ENCODE assay signal across 8 mouse cellular contexts in the genomic region with DNA sequence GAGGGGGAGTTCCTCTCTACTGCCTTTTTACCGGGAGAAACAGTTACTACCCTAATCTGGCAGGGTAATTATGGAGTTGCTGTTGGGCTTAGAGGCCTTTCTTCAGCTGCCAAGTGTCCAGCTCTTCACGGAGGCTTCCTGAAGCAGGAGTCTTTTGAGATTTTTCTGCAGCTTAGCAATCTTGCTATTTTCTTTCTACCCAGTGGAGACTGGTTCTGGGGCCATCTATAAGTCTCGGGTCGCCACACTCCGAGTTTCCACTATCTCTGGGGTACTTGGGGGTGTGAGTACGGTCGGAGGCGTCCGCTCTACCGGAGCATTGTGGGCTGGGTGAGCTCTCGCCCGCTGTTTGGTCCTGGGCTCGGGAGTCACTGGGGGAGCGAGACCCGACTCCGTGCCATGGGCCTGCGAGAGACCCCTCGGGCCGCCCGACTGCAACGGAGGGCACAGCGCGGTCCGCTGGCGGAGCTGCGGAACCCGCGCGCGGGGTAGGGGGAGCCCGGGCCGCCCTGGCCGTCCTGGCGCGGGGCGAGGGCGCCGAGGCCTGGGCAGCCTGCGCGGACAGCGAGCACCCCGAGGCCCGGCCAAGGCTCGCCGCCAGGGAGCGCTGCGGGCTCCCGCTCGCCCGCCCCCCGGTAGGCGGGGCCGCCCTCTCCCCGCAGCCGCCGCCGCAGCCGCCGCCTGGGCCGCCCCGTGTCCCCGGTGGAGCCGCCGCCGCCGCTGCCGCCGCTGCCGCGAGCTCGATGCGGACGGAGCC. TPM values are rescaled to one million over a fixed set of nuclear protein-coding genes. Genes with fewer than 3 reads are reported as not detected.
DNase-seq lines count a peak whose midpoint lies in the region; ATAC-seq and TF ChIP-seq lines count a peak whose summit lies in the region.

Gene Ankrd52 (plus strand): TSS at position 661 of the 757 bp plus-strand sequence.

- peak within 1 kb of the TSS; percentile 94 for H3K9ac ChIP-seq in forebrain, embryonic 15.5 days (replicated peaks)
- H3K9ac ChIP-seq in lung, embryonic 15.5 days, result peak within 1 kb of the TSS; percentile 99

- no peaks in the 10 kb centered on the region for H3K9me3 ChIP-seq in G1E (replicated peaks)
- H3K9me3 ChIP-seq in forebrain, embryonic 15.5 days, result no peaks in the 10 kb centered on the region
- H3K9me3 ChIP-seq in lung, embryonic 15.5 days, result no peaks in the 10 kb centered on the region

- peak; percentile 95 for DNase-seq in G1E (ENCODE audit: low spot score)
- peak; percentile 85 for DNase-seq in cerebellum, adult 11-12 months
- peak; percentile 91 to 94 for DNase-seq in heart, postnatal 36 days
- DNase-seq in layer of hippocampus, adult 2 months (ENCODE audit: low spot score in 2 of 2), result peak; percentile 63 to 85
- DNase-seq in ovary, postnatal 10 days (ENCODE audit: low spot score), result peak; percentile 80
- peak; percentile 62 to 89 for DNase-seq in thymus, postnatal 10 days (ENCODE audit: low spot score in 2 of 2)

- H3K4me3 ChIP-seq in G1E (ENCODE audit: low read depth, low read length), result peak within 1 kb of the TSS; percentile 88
- H3K4me3 ChIP-seq in forebrain, embryonic 15.5 days, result peak within 1 kb of the TSS; percentile 78
- H3K4me3 ChIP-seq in layer of hippocampus, adult 2 months, result peak within 1 kb of the TSS; percentile 83
- peak within 1 kb of the TSS; percentile 95 for H3K4me3 ChIP-seq in lung, embryonic 15.5 days

- peak; percentile 12; the same call in 1 of the 2 replicates for ATAC-seq in G1E (ENCODE audit: extremely low read depth, insufficient number of reproducible peaks, low FRiP score, poor library complexity, severe bottlenecking)
- peak; percentile 91 for ATAC-seq in forebrain, embryonic 15.5 days (replicated peaks)
- ATAC-seq in lung, embryonic 15.5 days (ENCODE audit: borderline replicate concordance, extremely low read depth, low FRiP score, low TSS enrichment), result peak; percentile 95

- TF ChIP-seq CTCF in G1E (IDR thresholded peaks at IDR 0.05; ENCODE audit: low read depth, low read length), result peak; percentile 30; the same call in 1 of the 2 replicates
- peak; percentile 57 for TF ChIP-seq CTCF in layer of hippocampus, adult 2 months (conservative IDR thresholded peaks at IDR 0.05)

- no peaks in the 10 kb centered on the region for H3K27me3 ChIP-seq in G1E (ENCODE audit: insufficient read depth, low read length)
- no peaks in the 10 kb centered on the region for H3K27me3 ChIP-seq in forebrain, embryonic 15.5 days
- no peaks in the 10 kb centered on the region for H3K27me3 ChIP-seq in lung, embryonic 15.5 days

- H3K4me1 ChIP-seq in G1E (ENCODE audit: insufficient read depth, low read depth, low read length), result peaks cover 53% of the 10 kb centered on the region
- H3K4me1 ChIP-seq in forebrain, embryonic 15.5 days, result peaks cover 25% of the 10 kb centered on the region
- peaks cover 14% of the 10 kb centered on the region for H3K4me1 ChIP-seq in lung, embryonic 15.5 days

- H3K36me3 ChIP-seq in G1E (replicated peaks), result peaks cover 36% of the 10 kb centered on the region
- H3K36me3 ChIP-seq in forebrain, embryonic 15.5 days, result peaks cover 29% of the 10 kb centered on the region
- peaks cover 28% of the 10 kb centered on the region for H3K36me3 ChIP-seq in lung, embryonic 15.5 days

- WGBS in forebrain, embryonic 15.5 days, result under 1% methylated on average over 64 of the region's 73 CpGs
- WGBS in lung, embryonic 15.5 days, result under 1% methylated on average over 44 of the region's 73 CpGs

- intact Hi-C loops in heart, postnatal 36 days (cut with DNase I), result loop anchor here (1.0 to 5.0 kb wide), 2 partner anchors 33 to 39 kb away; partner anchors contain the start of gene Cs

- peak within 1 kb of the TSS; percentile 94 for H3K27ac ChIP-seq in forebrain, embryonic 15.5 days (replicated peaks)
- peak within 1 kb of the TSS; percentile 99 for H3K27ac ChIP-seq in layer of hippocampus, adult 2 months
- H3K27ac ChIP-seq in lung, embryonic 15.5 days, result peak within 1 kb of the TSS; percentile 95

- H3K4me2 ChIP-seq in forebrain, embryonic 15.5 days (replicated peaks), result peak within 1 kb of the TSS; percentile 65
- H3K4me2 ChIP-seq in lung, embryonic 15.5 days, result peak within 1 kb of the TSS; percentile 87

RNA-seq across cellular contexts. Expression of gene Ankrd52, which starts in this region (rescaled TPM):
- 72.9 and 80.4 TPM in 2 replicates for total RNA-seq in G1E (2014; fragmentation: Nextera tagmentation)
- total RNA-seq in G1E (2017), result 5.9 and 6.6 TPM in 2 replicates
- polyA plus RNA-seq in G1E (2012), result 68.3 and 75.9 TPM in 2 replicates
- 13.0 and 13.4 TPM in 2 replicates for polyA plus RNA-seq in forebrain, embryonic 15.5 days (2015; fragmentation: Nextera tagmentation; extraction: Ambion mirVana)
- 10 to 100 TPM; 41.2 to 43.2 TPM for total RNA-seq in heart, postnatal 36 days (2021)
- 10 to 100 TPM; 50.6 to 51.6 TPM for total RNA-seq in layer of hippocampus, adult 2 months (2021)
- 13.0 and 14.9 TPM in 2 replicates for polyA plus RNA-seq in lung, embryonic 15.5 days (2015; fragmentation: Nextera tagmentation; extraction: Ambion mirVana)

Comparison
In these comparisons a context has a peak if more than half of its experiments do, and no peak if none do; other contexts are left out.
1. Peak in every context shown above with its lines: DNase-seq, ATAC-seq, H3K4me3 ChIP-seq and H3K27ac ChIP-seq.
2. ATAC-seq: peak in every context shown above with its lines; median percentile 95 in lung, embryonic 15.5 days; 91 in forebrain, embryonic 15.5 days; 12 in G1E.